Mouse (Mus musculus): ENCODE results near the gene Smurf2. TPM values are rescaled to one million over a fixed set of nuclear protein-coding genes. Genes with fewer than 3 reads are reported as not detected.
A peak's percentile ranks its signal among the peaks of the same experiment; 100 is the strongest.
"Not testable (repeated sequence)": the region's sequence is repeated elsewhere in the genome, so short reads cannot be mapped to it uniquely, and the experiment has no call there.

The Smurf2 gene
- polyA plus RNA-seq, 1 experiment from 2014 or later: 16.5 TPM

GRCm38 (mm10) chr11:106782271-106782670, 138.2 kb downstream of the Smurf2 start:
- not testable (repeated sequence) for H3K27ac ChIP-seq; H3K9me3 ChIP-seq; H3K4me3 ChIP-seq; H3K27me3 ChIP-seq; H3K4me2 ChIP-seq; ATAC-seq (ENCODE audit: borderline replicate concordance, extremely low read depth, low FRiP score, low TSS enrichment); H3K9ac ChIP-seq
- H3K4me1 ChIP-seq: peaks cover 42% of the 10 kb centered on the region
- peaks cover 60% of the 10 kb centered on the region for H3K36me3 ChIP-seq
- WGBS: 79% methylated on average over 7 of the region's 7 CpGs

DNA sequence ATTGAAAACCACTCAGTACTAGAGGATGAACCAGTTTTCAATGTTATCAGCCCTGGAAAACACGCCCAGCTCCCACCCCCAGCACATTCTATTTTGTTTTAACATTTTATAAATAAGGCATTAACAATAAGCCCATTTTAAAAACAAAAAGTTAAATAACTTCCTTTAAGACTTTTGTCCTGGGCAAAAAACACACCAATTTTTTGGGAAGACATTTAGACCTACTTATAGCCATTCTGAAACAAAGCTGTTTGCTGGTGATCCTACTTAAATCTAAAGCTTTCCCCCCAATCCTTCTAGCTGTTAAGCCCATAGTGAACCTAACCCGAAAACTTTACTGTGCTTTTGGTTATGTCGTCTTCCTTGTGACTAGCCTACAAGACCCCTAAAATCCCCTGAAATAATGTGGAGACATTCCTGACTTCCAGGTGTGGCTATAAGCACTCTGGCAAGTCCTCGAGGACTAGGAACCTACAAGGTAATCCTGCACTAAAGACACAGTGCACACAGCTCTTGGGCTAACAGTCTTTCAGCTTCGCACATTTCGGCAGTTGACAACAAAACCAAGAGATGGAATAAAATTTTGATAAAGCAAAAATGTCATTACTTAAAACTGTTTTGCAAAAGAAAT, 139.8 kb downstream of the Smurf2 start:
- ATAC-seq (ENCODE audit: borderline replicate concordance, extremely low read depth, low FRiP score, low TSS enrichment): no peak
- Histone ChIP-seq H3K27me3 (no peaks in the 10 kb centered on the region), H3K4me2 (no peak overlapping the region), H3K36me3 (peaks cover 60% of the 10 kb centered on the region), H3K4me1 (peaks cover 34% of the 10 kb centered on the region), H3K27ac (no peak overlapping the region), H3K9me3 (no peaks in the 10 kb centered on the region), H3K4me3 (no peak overlapping the region), H3K9ac (no peak overlapping the region)
- 76% methylated on average over 6 of the region's 6 CpGs for WGBS

GRCm38 (mm10) chr11:106780089-106780425, 140.5 kb downstream of the Smurf2 start:
- Histone ChIP-seq H3K9ac (no peak overlapping the region; the same call in 1 of the 2 replicates), H3K4me1 (peaks cover 29% of the 10 kb centered on the region), H3K4me2 (peak overlapping the region; percentile 68), H3K4me3 (peak overlapping the region; percentile 71; the same call in 1 of the 2 replicates), H3K27me3 (no peaks in the 10 kb centered on the region), H3K9me3 (no peaks in the 10 kb centered on the region), H3K27ac (peak overlapping the region; percentile 93), H3K36me3 (peaks cover 60% of the 10 kb centered on the region)
- 62% methylated on average over 4 of the region's 4 CpGs for WGBS
- 0 out of 2 replicates have a peak, but pooled peaks have one; percentile 5 for ATAC-seq (ENCODE audit: borderline replicate concordance, extremely low read depth, low FRiP score, low TSS enrichment)

DNA sequence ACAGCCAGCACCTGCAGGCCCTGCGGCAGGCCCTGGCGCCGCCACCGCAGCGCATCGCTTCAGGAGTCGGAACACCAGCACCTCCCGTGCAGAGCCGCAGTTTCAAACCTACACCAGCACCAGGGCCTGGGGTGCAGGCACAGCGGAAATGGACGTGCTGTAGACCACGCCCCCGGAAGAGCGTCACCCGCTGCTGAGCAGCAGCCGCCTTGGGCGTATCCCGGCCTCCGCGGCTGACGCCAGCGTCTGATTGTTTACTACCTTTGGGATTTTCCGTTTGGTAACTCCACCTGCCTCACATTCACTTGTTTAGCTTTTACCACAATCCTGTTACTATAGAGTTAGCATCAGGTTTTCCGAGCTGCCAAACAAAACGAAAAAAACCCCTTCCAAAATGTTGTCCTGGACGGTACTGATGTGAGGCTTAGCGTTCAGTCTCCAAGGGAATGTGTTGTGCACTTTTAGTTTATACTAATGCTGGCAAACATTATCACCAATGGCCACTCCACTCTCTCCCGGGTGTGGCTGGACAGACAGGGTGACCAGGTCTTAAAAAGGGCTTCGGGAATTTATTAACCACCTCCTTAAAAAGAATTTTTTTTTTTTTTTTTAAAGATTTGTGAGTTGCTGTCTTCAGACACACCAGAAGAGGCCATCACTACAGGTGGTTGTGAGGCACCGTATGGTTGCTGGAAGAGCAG, 141.0 kb downstream of the Smurf2 start, which contains the start of gene Polg2:
Polg2 (minus strand) TSS at position 150 of the 701 bp plus-strand sequence.
- Histone ChIP-seq H3K4me2 (peak within 1 kb of the TSS; percentile 68), H3K36me3 (peaks cover 60% of the 10 kb centered on the region), H3K4me3 (peak within 1 kb of the TSS; percentile 71), H3K4me1 (peaks cover 26% of the 10 kb centered on the region), H3K9me3 (no peaks in the 10 kb centered on the region), H3K27me3 (no peaks in the 10 kb centered on the region), H3K9ac (peak within 1 kb of the TSS; percentile 85), H3K27ac (peak within 1 kb of the TSS; percentile 93)
- ATAC-seq (ENCODE audit: borderline replicate concordance, extremely low read depth, low FRiP score, low TSS enrichment): peak; percentile 99
- 2% methylated on average over 30 of the region's 30 CpGs for WGBS

GRCm38 (mm10) chr11:106778589-106779387, 141.7 kb downstream of the Smurf2 start:
- no peaks in the 10 kb centered on the region for H3K27me3 ChIP-seq
- H3K4me1 ChIP-seq: peaks cover 23% of the 10 kb centered on the region
- peaks cover 58% of the 10 kb centered on the region for H3K36me3 ChIP-seq
- peak overlapping the region; percentile 85 for H3K9ac ChIP-seq
- no peaks in the 10 kb centered on the region for H3K9me3 ChIP-seq
- H3K4me2 ChIP-seq: peak overlapping the region; percentile 68
- ATAC-seq (ENCODE audit: borderline replicate concordance, extremely low read depth, low FRiP score, low TSS enrichment): peak; percentile 87
- H3K27ac ChIP-seq: peak overlapping the region; percentile 93
- under 1% methylated on average over 39 of the region's 39 CpGs for WGBS
- peak overlapping the region; percentile 71 for H3K4me3 ChIP-seq

- Histone ChIP-seq H3K9ac (no peak overlapping the region), H3K27me3 (no peaks in the 10 kb centered on the region), H3K36me3 (peaks cover 58% of the 10 kb centered on the region), H3K27ac (no peak overlapping the region), H3K4me2 (peak overlapping the region; percentile 68; the same call in 1 of the 2 replicates), H3K4me3 (peak overlapping the region; percentile 71), H3K4me1 (peaks cover 17% of the 10 kb centered on the region), H3K9me3 (no peaks in the 10 kb centered on the region)
- WGBS: 84% methylated on average over 7 of the region's 7 CpGs
- ATAC-seq (ENCODE audit: borderline replicate concordance, extremely low read depth, low FRiP score, low TSS enrichment): no peak
Observed at GRCm38 (mm10) chr11:106778132-106778531, 142.4 kb downstream of the Smurf2 start.

DNA sequence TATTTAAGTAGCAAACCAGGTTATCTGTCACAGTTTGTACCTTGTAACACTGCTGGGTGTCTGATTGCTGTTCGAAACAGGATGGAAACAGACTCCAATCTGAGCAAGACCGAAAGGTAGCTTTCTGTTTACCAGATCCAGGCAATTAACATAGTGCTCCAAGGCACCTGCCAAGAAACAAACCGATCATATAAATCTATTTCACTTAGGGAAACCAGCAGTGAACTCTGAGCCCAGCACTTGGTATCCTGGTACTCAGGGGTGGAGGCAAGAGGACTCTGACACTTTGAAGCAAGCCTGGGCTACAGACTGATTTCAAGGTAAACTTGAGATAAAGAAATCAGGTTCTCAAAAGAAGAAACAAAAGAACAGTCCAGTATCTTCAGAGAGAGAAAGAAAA, 143.1 kb downstream of the Smurf2 start:
- no peak overlapping the region for H3K27ac ChIP-seq
- H3K4me1 ChIP-seq: peaks cover 11% of the 10 kb centered on the region
- H3K36me3 ChIP-seq: peaks cover 57% of the 10 kb centered on the region
- WGBS: 93% methylated on average over 3 of the region's 3 CpGs
- no peak overlapping the region for H3K9ac ChIP-seq
- H3K4me2 ChIP-seq: 0 out of 2 replicates have a peak overlapping the region, but pooled peaks have one; percentile 11
- no peak overlapping the region for H3K4me3 ChIP-seq
- no peaks in the 10 kb centered on the region for H3K9me3 ChIP-seq
- H3K27me3 ChIP-seq: no peaks in the 10 kb centered on the region
- ATAC-seq (ENCODE audit: borderline replicate concordance, extremely low read depth, low FRiP score, low TSS enrichment): no peak

GRCm38 (mm10) chr11:106776960-106777359, 143.6 kb downstream of the Smurf2 start:
- no peak overlapping the region for H3K9ac ChIP-seq
- WGBS: 87% methylated on average over 4 of the region's 4 CpGs
- H3K9me3 ChIP-seq: no peaks in the 10 kb centered on the region
- H3K36me3 ChIP-seq: peaks cover 57% of the 10 kb centered on the region
- no peak overlapping the region for H3K4me3 ChIP-seq
- H3K4me1 ChIP-seq: peaks cover 11% of the 10 kb centered on the region
- no peak overlapping the region for H3K4me2 ChIP-seq
- H3K27me3 ChIP-seq: no peaks in the 10 kb centered on the region
- no peak overlapping the region for H3K27ac ChIP-seq
- ATAC-seq (ENCODE audit: borderline replicate concordance, extremely low read depth, low FRiP score, low TSS enrichment): no peak

GRCm38 (mm10) chr11:106773061-106773460, 147.5 kb downstream of the Smurf2 start:
- WGBS: 92% methylated on average over 9 of the region's 9 CpGs
- H3K4me3 ChIP-seq: no peak overlapping the region

DNA sequence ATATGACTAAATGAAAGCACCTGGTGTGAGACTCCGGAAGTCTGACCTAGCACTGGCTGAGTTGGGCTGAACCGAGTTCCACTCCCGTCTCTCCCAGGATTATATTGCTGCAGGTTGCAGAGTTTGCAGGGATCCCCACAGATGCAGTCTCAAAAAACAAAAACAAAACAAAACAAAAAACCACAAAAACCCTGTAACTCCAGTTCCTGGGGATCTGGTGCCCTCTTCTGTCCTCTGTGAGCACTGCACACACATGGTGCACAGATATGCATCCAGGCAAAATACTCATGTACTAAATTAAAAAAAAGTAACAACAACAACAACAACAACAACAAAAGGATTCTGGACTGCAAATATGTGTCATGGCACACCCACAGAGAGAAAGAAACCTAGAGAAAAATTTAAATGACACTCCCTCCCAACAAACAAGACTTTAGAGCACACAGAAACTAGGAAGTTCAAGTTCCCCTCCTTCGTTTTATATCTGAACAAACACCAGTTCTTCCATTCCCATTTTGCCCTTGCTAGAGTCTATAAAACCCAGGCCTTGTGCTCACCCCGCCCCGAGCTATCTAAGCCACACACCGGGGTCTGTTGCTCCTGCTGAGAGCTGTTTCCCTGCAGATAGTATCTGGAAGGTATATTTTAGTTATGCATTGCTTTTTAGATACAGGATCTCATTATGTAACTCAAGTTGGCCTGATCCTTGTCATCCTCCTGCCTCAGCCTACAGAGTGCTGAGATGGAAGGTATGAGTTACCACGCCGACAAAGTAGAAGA, 150.1 kb downstream of the Smurf2 start:
- Histone ChIP-seq H3K4me3 (no peak overlapping the region), H3K27ac (no peak overlapping the region), H3K4me1 (no peaks in the 10 kb centered on the region), H3K9me3 (no peaks in the 10 kb centered on the region), H3K4me2 (no peak overlapping the region), H3K27me3 (no peaks in the 10 kb centered on the region), H3K9ac (no peak overlapping the region), H3K36me3 (peaks cover 85% of the 10 kb centered on the region)
- ATAC-seq (ENCODE audit: borderline replicate concordance, extremely low read depth, low FRiP score, low TSS enrichment): no peak
- WGBS: 95% methylated on average over 9 of the region's 9 CpGs

More at GRCm38 (mm10) chr11:106773061-106773460, 147.5 kb downstream of the Smurf2 start:
- no peaks in the 10 kb centered on the region for H3K9me3 ChIP-seq
- H3K27ac ChIP-seq: no peak overlapping the region
- no peak for ATAC-seq (ENCODE audit: borderline replicate concordance, extremely low read depth, low FRiP score, low TSS enrichment)
- H3K4me1 ChIP-seq: peaks cover 8% of the 10 kb centered on the region
- H3K9ac ChIP-seq: no peak overlapping the region
- H3K36me3 ChIP-seq: peaks cover 73% of the 10 kb centered on the region
- no peaks in the 10 kb centered on the region for H3K27me3 ChIP-seq
- no peak overlapping the region for H3K4me2 ChIP-seq
